Mouse (Mus musculus) midbrain, embryonic 10.5 days (tissue): ENCODE measurements around the gene Pcsk7. TPM values are rescaled to one million over a fixed set of nuclear protein-coding genes. Genes with fewer than 3 reads are reported as not detected.

Experiments used
- DNase-seq: peaks from one replicate; pipeline ENCODE4 v3.0.0-alpha.2; 2017; ENCODE audit warnings: low spot score
- H3K27ac ChIP-seq: fragments of 300-500 bp; sonication (generic); replicated peaks from 2 replicates; pipeline ENCODE4 v1.5.1; 2016; ENCODE audit warnings: mild to moderate bottlenecking
- H3K27me3 ChIP-seq: fragments of 300-500 bp; sonication (generic); 2 replicates; pipeline ENCODE4 v1.6.1; 2016; ENCODE audit warnings: low read depth, mild to moderate bottlenecking; ENCODE audit not compliant: poor library complexity, severe bottlenecking
- H3K36me3 ChIP-seq: fragments of 300-500 bp; sonication (generic); 2 replicates; pipeline ENCODE4 v1.6.1; 2016; ENCODE audit warnings: mild to moderate bottlenecking, moderate library complexity
- H3K4me1 ChIP-seq: fragments of 300-500 bp; sonication (generic); 2 replicates; pipeline ENCODE4 v1.6.1; 2016
- H3K4me3 ChIP-seq: fragments of 300-500 bp; sonication (generic); 2 replicates; pipeline ENCODE4 v1.5.1; 2016; ENCODE audit warnings: mild to moderate bottlenecking, moderate library complexity
- H3K9me3 ChIP-seq: fragments of 300-500 bp; sonication (generic); replicated peaks from 2 replicates; pipeline ENCODE4 v1.6.1; 2016; ENCODE audit warnings: mild to moderate bottlenecking
- WGBS: fragments of 180-500 bp; shearing (Covaris S2); methylation state at CpG from one replicate; pipeline ENCODE4 v1.1.7; 2016; 5-methylcytosine and 5-hydroxymethylcytosine counted together
- polyA plus RNA-seq: library from polyadenylated mRNA; unstranded; fragments of >200 nt; fragmentation: Nextera tagmentation; extraction: Ambion mirVana; gene quantifications from 2 replicates; pipeline ENCODE4 v1.2.1, GENCODE M21; 2016

Pcsk7 gene
- polyA plus RNA-seq, 1 experiment from 2014 or later = 18.7 TPM

- DNase-seq = no peak
- Histone ChIP-seq H3K4me3 (no peak overlapping the region), H3K4me1 (no peaks in the 10 kb centered on the region), H3K36me3 (peaks cover 87% of the 10 kb centered on the region), H3K27ac (no peak overlapping the region), H3K9me3 (no peaks in the 10 kb centered on the region), H3K27me3 (no peaks in the 10 kb centered on the region)
- 89% methylated on average over 5 of the region's 5 CpGs for WGBS
Measured at GRCm38 (mm10) chr9:45917041-45917934, 11.0 kb downstream of the Pcsk7 start.

GRCm38 (mm10) chr9:45919895-45920294 lies 13.6 kb downstream of the Pcsk7 start:
- 40% methylated on average over 1 of the region's 1 CpGs for WGBS
- Histone ChIP-seq H3K4me3 (no peak overlapping the region), H3K36me3 (peaks cover 82% of the 10 kb centered on the region), H3K27me3 (no peaks in the 10 kb centered on the region), H3K4me1 (no peaks in the 10 kb centered on the region), H3K27ac (no peak overlapping the region), H3K9me3 (no peaks in the 10 kb centered on the region)
- DNase-seq = no peak

GRCm38 (mm10) chr9:45929285-45929684 lies 23.0 kb downstream of the Pcsk7 start:
- Histone ChIP-seq H3K4me3 (no peak overlapping the region), H3K36me3 (peaks cover 60% of the 10 kb centered on the region), H3K27me3 (no peaks in the 10 kb centered on the region), H3K4me1 (0 out of 2 replicates have a peak, but pooled peaks cover 4% of the 10 kb centered on the region), H3K27ac (no peak overlapping the region), H3K9me3 (no peaks in the 10 kb centered on the region)
- DNase-seq = no peak
- WGBS = 93% methylated on average over 5 of the region's 5 CpGs

GRCm38 (mm10) chr9:45931958-45932357 lies 25.7 kb downstream of the Pcsk7 start:
- 72% methylated on average over 1 of the region's 1 CpGs for whole genome bisulfite sequencing
- no peak overlapping the region for H3K27ac ChIP-seq
- H3K4me1 ChIP-seq = peaks cover 16% of the 10 kb centered on the region
- H3K27me3 ChIP-seq = peaks cover 11% of the 10 kb centered on the region
- no peak for DNase-seq
- H3K4me3 ChIP-seq = no peak overlapping the region
- H3K9me3 ChIP-seq = no peaks in the 10 kb centered on the region
- peaks cover 41% of the 10 kb centered on the region for H3K36me3 ChIP-seq

GRCm38 (mm10) chr9:45932571-45933415 lies 26.5 kb downstream of the Pcsk7 start:
- H3K27ac ChIP-seq = no peak overlapping the region
- H3K4me3 ChIP-seq = no peak overlapping the region
- peaks cover 11% of the 10 kb centered on the region for H3K27me3 ChIP-seq
- peaks cover 16% of the 10 kb centered on the region for H3K4me1 ChIP-seq
- WGBS = 88% methylated on average over 11 of the region's 11 CpGs
- DNase-seq = no peak
- H3K36me3 ChIP-seq = peaks cover 33% of the 10 kb centered on the region
- no peaks in the 10 kb centered on the region for H3K9me3 ChIP-seq

GRCm38 (mm10) chr9:45935628-45936210 lies 29.4 kb downstream of the Pcsk7 start, which contains the start of gene Tagln:
Gene Tagln (minus strand): TSS chr9:45936058.
- DNase-seq = peak; percentile 52
- peaks cover 16% of the 10 kb centered on the region for H3K4me1 ChIP-seq
- WGBS = 16% methylated on average over 21 of the region's 21 CpGs
- H3K36me3 ChIP-seq = peaks cover 25% of the 10 kb centered on the region
- H3K4me3 ChIP-seq = peak within 1 kb of the TSS; percentile 44
- peak within 1 kb of the TSS; percentile 71 for H3K27ac ChIP-seq
- peaks cover 11% of the 10 kb centered on the region for H3K27me3 ChIP-seq
- H3K9me3 ChIP-seq = no peaks in the 10 kb centered on the region

- peak; percentile 50 for DNase-seq
- no peaks in the 10 kb centered on the region for H3K9me3 ChIP-seq
- H3K4me1 ChIP-seq = peaks cover 16% of the 10 kb centered on the region
- 22% methylated on average over 3 of the region's 3 CpGs for WGBS
- no peak overlapping the region for H3K27ac ChIP-seq
- no peak overlapping the region for H3K4me3 ChIP-seq
- peaks cover 31% of the 10 kb centered on the region for H3K36me3 ChIP-seq
- peaks cover 11% of the 10 kb centered on the region for H3K27me3 ChIP-seq
Measured at GRCm38 (mm10) chr9:45936883-45937282, 30.6 kb downstream of the Pcsk7 start.

GRCm38 (mm10) chr9:45938088-45938487 lies 31.8 kb downstream of the Pcsk7 start:
- WGBS = 93% methylated on average over 8 of the region's 8 CpGs
- H3K4me3 ChIP-seq = no peak overlapping the region
- H3K4me1 ChIP-seq = peaks cover 12% of the 10 kb centered on the region
- H3K27ac ChIP-seq = no peak overlapping the region
- H3K27me3 ChIP-seq = peaks cover 11% of the 10 kb centered on the region
- no peak for DNase-seq
- peaks cover 43% of the 10 kb centered on the region for H3K36me3 ChIP-seq
- no peaks in the 10 kb centered on the region for H3K9me3 ChIP-seq

- WGBS = 92% methylated on average over 15 of the region's 15 CpGs
- no peak overlapping the region for H3K4me3 ChIP-seq
Measured at GRCm38 (mm10) chr9:45938952-45939637, 32.8 kb downstream of the Pcsk7 start.

GRCm38 (mm10) chr9:45939794-45940193 lies 33.5 kb downstream of the Pcsk7 start:
- Histone ChIP-seq H3K36me3 (peaks cover 60% of the 10 kb centered on the region), H3K4me3 (no peak overlapping the region), H3K27ac (no peak overlapping the region), H3K27me3 (peaks cover 11% of the 10 kb centered on the region), H3K4me1 (peaks cover 12% of the 10 kb centered on the region), H3K9me3 (no peaks in the 10 kb centered on the region)
- 95% methylated on average over 6 of the region's 6 CpGs for WGBS
- DNase-seq = no peak

More at GRCm38 (mm10) chr9:45938952-45939637, 32.8 kb downstream of the Pcsk7 start:
- Histone ChIP-seq H3K4me1 (peaks cover 12% of the 10 kb centered on the region), H3K36me3 (peaks cover 53% of the 10 kb centered on the region), H3K27ac (no peak overlapping the region), H3K27me3 (peaks cover 11% of the 10 kb centered on the region), H3K9me3 (no peaks in the 10 kb centered on the region)
- no peak for DNase-seq

GRCm38 (mm10) chr9:45941329-45941888 lies 35.1 kb downstream of the Pcsk7 start:
- Histone ChIP-seq H3K27ac (no peak overlapping the region), H3K9me3 (no peaks in the 10 kb centered on the region), H3K36me3 (peaks cover 76% of the 10 kb centered on the region), H3K4me3 (no peak overlapping the region), H3K27me3 (peaks cover 1% of the 10 kb centered on the region; the same call in 1 of the 2 replicates), H3K4me1 (peaks cover under 1% of the 10 kb centered on the region; the same call in 1 of the 2 replicates)
- peak; percentile 28 for DNase-seq
- 59% methylated on average over 18 of the region's 18 CpGs for WGBS
